Mouse (Mus musculus) heart, adult 2 months (tissue): ENCODE measurements around the gene Brinp3.

Experiments used
- CTCF ChIP-seq: fragments of 200-600 bp; IDR thresholded peaks from 2 replicates; pipeline ENCODE4 v1.8.1; 2022; ENCODE audit warnings: antibody characterized with exemption, mild to moderate bottlenecking, moderate library complexity
- EP300 ChIP-seq: fragments of 200-500 bp; IDR thresholded peaks from 2 replicates; pipeline ENCODE4 v1.6.1; 2011; ENCODE audit warnings: low read depth, low read length, control low read depth; ENCODE audit not compliant: insufficient read depth
- POLR2A ChIP-seq: fragments of 200-500 bp; IDR thresholded peaks from 2 replicates; pipeline ENCODE4 v1.6.1; 2011; ENCODE audit warnings: mild to moderate bottlenecking, low read depth, low read length, control low read depth; ENCODE audit not compliant: insufficient read depth

GRCm38 (mm10) chr1:146556982-146557381, 62.4 kb downstream of the Brinp3 start:
- TF ChIP-seq POLR2A (no peak), CTCF (no peak), EP300 (no peak)
